Mouse (Mus musculus): Measurements from ENCODE around the gene Polr1e. TPM values are rescaled to one million over a fixed set of nuclear protein-coding genes. Genes with fewer than 3 reads are reported as not detected.

Polr1e gene
- polyA plus RNA-seq, 2 experiments, result 22.2 to 36.5 TPM

- no peaks in the 10 kb centered on the region for H3K9me3 ChIP-seq (ENCODE audit: control insufficient read depth, low read length)
- no peaks in the 10 kb centered on the region for H3K4me1 ChIP-seq (ENCODE audit: control insufficient read depth, insufficient read depth, low read length)
- no peak for DNase-seq (ENCODE audit: low spot score)
- H3K27me3 ChIP-seq (ENCODE audit: control insufficient read depth, insufficient read depth, low read length), result no peaks in the 10 kb centered on the region
- TF ChIP-seq POLR2A (IDR thresholded peaks at IDR 0.05; ENCODE audit: borderline replicate concordance, extremely low read depth, insufficient read depth, insufficient read length), result no peak
- H3K4me3 ChIP-seq (replicated peaks; ENCODE audit: low read length), result no peak overlapping the region
- no peak overlapping the region for H3K27ac ChIP-seq (replicated peaks; ENCODE audit: low read depth, low read length)
- H3K9ac ChIP-seq (ENCODE audit: low read depth, low read length, severe bottlenecking), result no peak overlapping the region
- no peak for ATAC-seq (ENCODE audit: low FRiP score, low read depth)
- WGBS, result 93% methylated on average over 9 of the region's 9 CpGs
- H3K4me2 ChIP-seq (replicated peaks; ENCODE audit: low read depth, low read length, severe bottlenecking), result no peak overlapping the region
- peaks cover 44% of the 10 kb centered on the region for H3K36me3 ChIP-seq (ENCODE audit: control insufficient read depth, insufficient read depth, low read length)
Measured at GRCm38 (mm10) chr4:44993847-44994246, 24.5 kb upstream of the Polr1e start.

GRCm38 (mm10) chr4:44994776-44995175 is 23.6 kb upstream of the Polr1e start:
- DNase-seq (ENCODE audit: low spot score) (no peak), ATAC-seq (ENCODE audit: low FRiP score, low read depth) (no peak)
- H3K9me3 ChIP-seq (ENCODE audit: control insufficient read depth, low read length), result no peaks in the 10 kb centered on the region
- no peak overlapping the region for H3K4me2 ChIP-seq (replicated peaks; ENCODE audit: low read depth, low read length, severe bottlenecking)
- H3K27ac ChIP-seq (replicated peaks; ENCODE audit: low read depth, low read length), result no peak overlapping the region
- H3K36me3 ChIP-seq (ENCODE audit: control insufficient read depth, insufficient read depth, low read length), result peaks cover 35% of the 10 kb centered on the region
- no peaks in the 10 kb centered on the region for H3K27me3 ChIP-seq (ENCODE audit: control insufficient read depth, insufficient read depth, low read length)
- H3K4me1 ChIP-seq (ENCODE audit: control insufficient read depth, insufficient read depth, low read length), result no peaks in the 10 kb centered on the region
- H3K9ac ChIP-seq (ENCODE audit: low read depth, low read length, severe bottlenecking), result no peak overlapping the region
- 90% methylated on average over 18 of the region's 18 CpGs for WGBS
- no peak for TF ChIP-seq POLR2A (IDR thresholded peaks at IDR 0.05; ENCODE audit: borderline replicate concordance, extremely low read depth, insufficient read depth, insufficient read length)
- H3K4me3 ChIP-seq (replicated peaks; ENCODE audit: low read length), result no peak overlapping the region

GRCm38 (mm10) chr4:44998071-44998470 is 20.3 kb upstream of the Polr1e start:
- Histone ChIP-seq H3K36me3 (ENCODE audit: control insufficient read depth, insufficient read depth, low read length) (peaks cover 16% of the 10 kb centered on the region), H3K9ac (ENCODE audit: low read depth, low read length, severe bottlenecking) (no peak overlapping the region), H3K27me3 (ENCODE audit: control insufficient read depth, insufficient read depth, low read length) (no peaks in the 10 kb centered on the region), H3K9me3 (ENCODE audit: control insufficient read depth, low read length) (no peaks in the 10 kb centered on the region), H3K27ac (replicated peaks; ENCODE audit: low read depth, low read length) (no peak overlapping the region), H3K4me2 (replicated peaks; ENCODE audit: low read depth, low read length, severe bottlenecking) (no peak overlapping the region), H3K4me3 (replicated peaks; ENCODE audit: low read length) (no peak overlapping the region), H3K4me1 (ENCODE audit: control insufficient read depth, insufficient read depth, low read length) (no peaks in the 10 kb centered on the region)
- WGBS, result 74% methylated on average over 3 of the region's 3 CpGs
- no peak for TF ChIP-seq POLR2A (IDR thresholded peaks at IDR 0.05; ENCODE audit: borderline replicate concordance, extremely low read depth, insufficient read depth, insufficient read length)
- ATAC-seq (ENCODE audit: low FRiP score, low read depth) (no peak), DNase-seq (ENCODE audit: low spot score) (no peak)

GRCm38 (mm10) chr4:45000001-45000400 is 18.4 kb upstream of the Polr1e start:
- TF ChIP-seq POLR2A (IDR thresholded peaks at IDR 0.05; ENCODE audit: borderline replicate concordance, extremely low read depth, insufficient read depth, insufficient read length), result no peak
- Histone ChIP-seq H3K27me3 (ENCODE audit: control insufficient read depth, insufficient read depth, low read length) (no peaks in the 10 kb centered on the region), H3K27ac (replicated peaks; ENCODE audit: low read depth, low read length) (no peak overlapping the region), H3K9me3 (ENCODE audit: control insufficient read depth, low read length) (no peaks in the 10 kb centered on the region), H3K4me1 (ENCODE audit: control insufficient read depth, insufficient read depth, low read length) (no peaks in the 10 kb centered on the region), H3K4me2 (replicated peaks; ENCODE audit: low read depth, low read length, severe bottlenecking) (no peak overlapping the region), H3K4me3 (replicated peaks; ENCODE audit: low read length) (no peak overlapping the region), H3K36me3 (ENCODE audit: control insufficient read depth, insufficient read depth, low read length) (0 out of 2 replicates have a peak, but pooled peaks cover 2% of the 10 kb centered on the region), H3K9ac (ENCODE audit: low read depth, low read length, severe bottlenecking) (no peak overlapping the region)
- no peak for DNase-seq (ENCODE audit: low spot score)
- ATAC-seq (ENCODE audit: low FRiP score, low read depth), result no peak
- 89% methylated on average over 6 of the region's 6 CpGs for WGBS

GRCm38 (mm10) chr4:45005452-45005851 is 12.9 kb upstream of the Polr1e start:
- no peak overlapping the region for H3K4me3 ChIP-seq (replicated peaks; ENCODE audit: low read length)
- no peaks in the 10 kb centered on the region for H3K27me3 ChIP-seq (ENCODE audit: control insufficient read depth, insufficient read depth, low read length)
- H3K27ac ChIP-seq (replicated peaks; ENCODE audit: low read depth, low read length), result no peak overlapping the region
- TF ChIP-seq POLR2A (IDR thresholded peaks at IDR 0.05; ENCODE audit: borderline replicate concordance, extremely low read depth, insufficient read depth, insufficient read length), result no peak
- ATAC-seq (ENCODE audit: low FRiP score, low read depth) (no peak), DNase-seq (ENCODE audit: low spot score) (no peak)
- WGBS, result 89% methylated on average over 3 of the region's 3 CpGs
- no peak overlapping the region for H3K9ac ChIP-seq (ENCODE audit: low read depth, low read length, severe bottlenecking)
- no peaks in the 10 kb centered on the region for H3K36me3 ChIP-seq (ENCODE audit: control insufficient read depth, insufficient read depth, low read length)
- no peak overlapping the region for H3K4me2 ChIP-seq (replicated peaks; ENCODE audit: low read depth, low read length, severe bottlenecking)
- no peaks in the 10 kb centered on the region for H3K9me3 ChIP-seq (ENCODE audit: control insufficient read depth, low read length)
- H3K4me1 ChIP-seq (ENCODE audit: control insufficient read depth, insufficient read depth, low read length), result peaks cover 6% of the 10 kb centered on the region

All from limb, embryonic 14.5 days (tissue).